Mouse (Mus musculus) liver, embryonic 13.5 days (tissue): ENCODE measurements around the gene Etl4. TPM values are rescaled to one million over a fixed set of nuclear protein-coding genes. Genes with fewer than 3 reads are reported as not detected.

Source experiments
- ATAC-seq: fragments of 200-750 bp; cut with Nextera tagmentation; 2 replicates; pipeline ENCODE4 v1.8.0; 2017; ENCODE audit warnings: low read depth, mild to moderate bottlenecking, moderate number of reproducible peaks, moderate library complexity
- DNase-seq: peaks from one replicate; pipeline ENCODE4 v3.0.0; 2022
- H3K27ac ChIP-seq: fragments of 300-500 bp; sonication (generic); 2 replicates; pipeline ENCODE4 v1.5.1; 2015; ENCODE audit warnings: moderate library complexity, mild to moderate bottlenecking, inconsistent platforms
- H3K27me3 ChIP-seq: fragments of 300-500 bp; sonication (generic); 2 replicates; pipeline ENCODE4 v1.6.1; 2015; ENCODE audit warnings: mild to moderate bottlenecking, inconsistent platforms
- H3K36me3 ChIP-seq: fragments of 300-500 bp; sonication (generic); 2 replicates; pipeline ENCODE4 v1.6.1; 2015; ENCODE audit warnings: mild to moderate bottlenecking, inconsistent platforms
- H3K4me1 ChIP-seq: fragments of 300-500 bp; sonication (generic); replicated peaks from 2 replicates; pipeline ENCODE4 v1.6.1; 2015; ENCODE audit warnings: inconsistent platforms
- H3K4me2 ChIP-seq: fragments of 300-500 bp; sonication (generic); 2 replicates; pipeline ENCODE4 v1.6.1; 2015; ENCODE audit warnings: inconsistent platforms, mild to moderate bottlenecking, moderate library complexity
- H3K4me3 ChIP-seq: fragments of 300-500 bp; sonication (generic); replicated peaks from 2 replicates; pipeline ENCODE4 v1.5.1; 2015; ENCODE audit warnings: mild to moderate bottlenecking, inconsistent platforms
- H3K9ac ChIP-seq: fragments of 300-500 bp; sonication (generic); 2 replicates; pipeline ENCODE4 v1.6.1; 2015; ENCODE audit warnings: mild to moderate bottlenecking, inconsistent platforms
- H3K9me3 ChIP-seq: fragments of 300-500 bp; sonication (generic); replicated peaks from 2 replicates; pipeline ENCODE4 v1.6.1; 2016; ENCODE audit warnings: inconsistent platforms
- WGBS: fragments of 180-500 bp; shearing (Covaris S2); methylation state at CpG from one replicate; pipeline ENCODE4 v1.1.7; 2015; ENCODE audit not compliant: insufficient replicate concordance; 5-methylcytosine and 5-hydroxymethylcytosine counted together
- polyA plus RNA-seq: library from polyadenylated mRNA; unstranded; fragments of >200 nt; fragmentation: Nextera tagmentation; extraction: Ambion mirVana; gene quantifications from 2 replicates; pipeline ENCODE4 v1.2.1, GENCODE M21; 2015

Gene Etl4
- polyA plus RNA-seq, 1 experiment from 2014 or later: 2.7 TPM

- Histone ChIP-seq H3K27ac (no peak overlapping the region), H3K27me3 (no peaks in the 10 kb centered on the region), H3K4me3 (no peak overlapping the region), H3K36me3 (no peaks in the 10 kb centered on the region), H3K4me1 (no peaks in the 10 kb centered on the region), H3K9me3 (no peaks in the 10 kb centered on the region), H3K9ac (no peak overlapping the region), H3K4me2 (no peak overlapping the region)
- 57% methylated on average over 8 of the region's 8 CpGs for WGBS
- DNase-seq (no peak), ATAC-seq (no peak)
Measured at GRCm38 (mm10) chr2:20753282-20754110, 843.9 kb downstream of the Etl4 start.

GRCm38 (mm10) chr2:20756964-20757363 is 847.4 kb downstream of the Etl4 start:
- H3K27ac ChIP-seq: no peak overlapping the region
- H3K9me3 ChIP-seq: no peaks in the 10 kb centered on the region
- H3K4me3 ChIP-seq: no peak overlapping the region
- ATAC-seq (no peak), DNase-seq (no peak)
- H3K4me1 ChIP-seq: no peaks in the 10 kb centered on the region
- H3K36me3 ChIP-seq: no peaks in the 10 kb centered on the region
- no peaks in the 10 kb centered on the region for H3K27me3 ChIP-seq
- H3K4me2 ChIP-seq: no peak overlapping the region
- H3K9ac ChIP-seq: no peak overlapping the region
- 23% methylated on average over 3 of the region's 3 CpGs for WGBS

GRCm38 (mm10) chr2:20759045-20759662 is 849.6 kb downstream of the Etl4 start:
- ATAC-seq (no peak), DNase-seq (no peak)
- Histone ChIP-seq H3K4me1 (no peaks in the 10 kb centered on the region), H3K27me3 (no peaks in the 10 kb centered on the region), H3K9ac (no peak overlapping the region), H3K4me2 (no peak overlapping the region), H3K36me3 (no peaks in the 10 kb centered on the region), H3K4me3 (no peak overlapping the region), H3K9me3 (no peaks in the 10 kb centered on the region), H3K27ac (no peak overlapping the region)
- WGBS: 65% methylated on average over 7 of the region's 7 CpGs

- Histone ChIP-seq H3K9me3 (no peaks in the 10 kb centered on the region), H3K4me2 (no peak overlapping the region), H3K4me1 (no peaks in the 10 kb centered on the region), H3K4me3 (no peak overlapping the region), H3K36me3 (no peaks in the 10 kb centered on the region), H3K27me3 (no peaks in the 10 kb centered on the region), H3K9ac (no peak overlapping the region), H3K27ac (no peak overlapping the region)
- WGBS: 60% methylated on average over 5 of the region's 5 CpGs
- ATAC-seq (no peak), DNase-seq (no peak)
Measured at GRCm38 (mm10) chr2:20761320-20761719, 851.7 kb downstream of the Etl4 start.

- Histone ChIP-seq H3K27me3 (no peaks in the 10 kb centered on the region), H3K4me3 (no peak overlapping the region), H3K9ac (no peak overlapping the region), H3K4me1 (no peaks in the 10 kb centered on the region), H3K9me3 (no peaks in the 10 kb centered on the region), H3K36me3 (no peaks in the 10 kb centered on the region), H3K27ac (no peak overlapping the region), H3K4me2 (no peak overlapping the region)
- ATAC-seq (no peak), DNase-seq (no peak)
- 65% methylated on average over 3 of the region's 3 CpGs for WGBS
Measured at GRCm38 (mm10) chr2:20761751-20762150, 852.2 kb downstream of the Etl4 start.

GRCm38 (mm10) chr2:20763511-20764212 is 854.1 kb downstream of the Etl4 start:
- no peaks in the 10 kb centered on the region for H3K36me3 ChIP-seq
- no peak overlapping the region for H3K9ac ChIP-seq
- H3K27ac ChIP-seq: no peak overlapping the region
- no peaks in the 10 kb centered on the region for H3K27me3 ChIP-seq
- H3K4me3 ChIP-seq: no peak overlapping the region
- WGBS: 60% methylated on average over 4 of the region's 4 CpGs
- DNase-seq (no peak), ATAC-seq (no peak)
- no peaks in the 10 kb centered on the region for H3K4me1 ChIP-seq
- no peaks in the 10 kb centered on the region for H3K9me3 ChIP-seq
- no peak overlapping the region for H3K4me2 ChIP-seq

- no peak overlapping the region for H3K4me2 ChIP-seq
- no peaks in the 10 kb centered on the region for H3K4me1 ChIP-seq
- no peak for ATAC-seq
- no peak for DNase-seq
- no peak overlapping the region for H3K4me3 ChIP-seq
- no peak overlapping the region for H3K9ac ChIP-seq
- H3K27me3 ChIP-seq: no peaks in the 10 kb centered on the region
- H3K27ac ChIP-seq: no peak overlapping the region
- H3K9me3 ChIP-seq: no peaks in the 10 kb centered on the region
- no peaks in the 10 kb centered on the region for H3K36me3 ChIP-seq
Measured at GRCm38 (mm10) chr2:20764566-20765090, 855.0 kb downstream of the Etl4 start.

GRCm38 (mm10) chr2:20768681-20769080 is 859.1 kb downstream of the Etl4 start:
- Histone ChIP-seq H3K4me2 (no peak overlapping the region), H3K27me3 (no peaks in the 10 kb centered on the region), H3K4me3 (no peak overlapping the region), H3K9me3 (no peaks in the 10 kb centered on the region), H3K9ac (no peak overlapping the region), H3K4me1 (no peaks in the 10 kb centered on the region), H3K36me3 (no peaks in the 10 kb centered on the region), H3K27ac (no peak overlapping the region)
- DNase-seq (no peak), ATAC-seq (no peak)
- 48% methylated on average over 5 of the region's 5 CpGs for WGBS

- DNase-seq (no peak), ATAC-seq (no peak)
- no peak overlapping the region for H3K4me2 ChIP-seq
- H3K36me3 ChIP-seq: no peaks in the 10 kb centered on the region
- H3K9ac ChIP-seq: no peak overlapping the region
- no peak overlapping the region for H3K4me3 ChIP-seq
- H3K27ac ChIP-seq: no peak overlapping the region
- no peaks in the 10 kb centered on the region for H3K4me1 ChIP-seq
- H3K27me3 ChIP-seq: no peaks in the 10 kb centered on the region
- no peaks in the 10 kb centered on the region for H3K9me3 ChIP-seq
Measured at GRCm38 (mm10) chr2:20770171-20770570, 860.6 kb downstream of the Etl4 start.

GRCm38 (mm10) chr2:20774462-20774861 is 864.9 kb downstream of the Etl4 start:
- no peaks in the 10 kb centered on the region for H3K36me3 ChIP-seq
- DNase-seq (no peak), ATAC-seq (no peak)
- H3K4me3 ChIP-seq: no peak overlapping the region
- no peak overlapping the region for H3K27ac ChIP-seq
- no peaks in the 10 kb centered on the region for H3K27me3 ChIP-seq
- no peak overlapping the region for H3K4me2 ChIP-seq
- no peaks in the 10 kb centered on the region for H3K4me1 ChIP-seq
- no peaks in the 10 kb centered on the region for H3K9me3 ChIP-seq
- 53% methylated on average over 2 of the region's 2 CpGs for WGBS
- no peak overlapping the region for H3K9ac ChIP-seq

- no peaks in the 10 kb centered on the region for H3K27me3 ChIP-seq
- 48% methylated on average over 6 of the region's 6 CpGs for WGBS
- no peak overlapping the region for H3K4me2 ChIP-seq
- no peak overlapping the region for H3K27ac ChIP-seq
- no peak for DNase-seq
- H3K9me3 ChIP-seq: no peaks in the 10 kb centered on the region
- H3K36me3 ChIP-seq: no peaks in the 10 kb centered on the region
- ATAC-seq: peak; percentile 41; the same call in 1 of the 2 replicates
- no peak overlapping the region for H3K9ac ChIP-seq
- no peaks in the 10 kb centered on the region for H3K4me1 ChIP-seq
- H3K4me3 ChIP-seq: no peak overlapping the region
Measured at GRCm38 (mm10) chr2:20776171-20776704, 866.7 kb downstream of the Etl4 start.
